Mouse (Mus musculus) heart, embryonic 14.5 days (tissue): Measurements from ENCODE around the gene Olfr126. TPM values are rescaled to one million over a fixed set of nuclear protein-coding genes. Genes with fewer than 3 reads are reported as not detected.

Experiments
- polyA plus RNA-seq: library from polyadenylated mRNA; unstranded; fragments of >200 nt; fragmentation: Nextera tagmentation; extraction: Ambion mirVana; gene quantifications from 2 replicates; pipeline ENCODE4 v1.2.1, GENCODE M21; 2014

The Olfr126 gene
- polyA plus RNA-seq, 1 experiment from 2014 or later, result not detected

Other genes starting within 250 kb of the Olfr126 start
- gene Olfr115, start 220.4 kb upstream of the Olfr126 start, polyA plus RNA-seq, result not detected in 2 replicates
- gene Olfr116, start 220.3 kb upstream of the Olfr126 start, polyA plus RNA-seq, result not detected in 2 replicates
- not detected in 2 replicates for gene Olfr117, start 183.7 kb upstream of the Olfr126 start, polyA plus RNA-seq
- gene Olfr118, start 180.5 kb upstream of the Olfr126 start, polyA plus RNA-seq, result not detected in 2 replicates
- gene Olfr119, start 150.9 kb upstream of the Olfr126 start, polyA plus RNA-seq, result not detected in 2 replicates
- not detected in 2 replicates for gene Olfr120, start 125.7 kb upstream of the Olfr126 start, polyA plus RNA-seq
- not detected in 2 replicates for gene Olfr121, start 98.6 kb upstream of the Olfr126 start, polyA plus RNA-seq
- not detected in 2 replicates for gene Olfr122, start 78.9 kb upstream of the Olfr126 start, polyA plus RNA-seq
- gene Olfr123, start 54.0 kb upstream of the Olfr126 start, polyA plus RNA-seq, result not detected in 2 replicates
- not detected in 2 replicates for gene Olfr124, start 47.6 kb upstream of the Olfr126 start, polyA plus RNA-seq
- not detected in 2 replicates for gene Olfr125, start 14.5 kb upstream of the Olfr126 start, polyA plus RNA-seq
- gene Olfr127, start 53.0 kb downstream of the Olfr126 start, polyA plus RNA-seq, result not detected in 2 replicates
- gene Olfr128, start 73.1 kb downstream of the Olfr126 start, polyA plus RNA-seq, result not detected in 2 replicates
- gene Olfr761, start 105.6 kb downstream of the Olfr126 start, polyA plus RNA-seq, result not detected in 2 replicates
- gene Olfr129, start 212.6 kb downstream of the Olfr126 start, polyA plus RNA-seq, result not detected in 2 replicates
- gene Olfr130, start 216.4 kb downstream of the Olfr126 start, polyA plus RNA-seq, result not detected in 2 replicates
- not detected in 2 replicates for gene Olfr131, start 241.2 kb downstream of the Olfr126 start, polyA plus RNA-seq